Mouse (Mus musculus) right cerebral cortex, postnatal 14 days (tissue): ENCODE results near the gene Golt1a.
A peak's percentile ranks its signal among the peaks of the same experiment; 100 is the strongest.

Source experiments
- DNase-seq: peaks from one replicate; pipeline ENCODE4 v3.0.0; 2022

Gene Golt1a

GRCm38 (mm10) chr1:133350210-133350609 lies 40.6 kb downstream of the Golt1a start, which contains the start of gene Ren1:
Gene Ren1 (plus strand): TSS chr1:133350510.
- DNase-seq = no peak

GRCm38 (mm10) chr1:133351762-133352161 lies 42.2 kb downstream of the Golt1a start:
- DNase-seq = no peak

GRCm38 (mm10) chr1:133353371-133353809 lies 43.8 kb downstream of the Golt1a start:
- DNase-seq = peak; percentile 83

- no peak for DNase-seq
These were observed 45.9 kb downstream of the Golt1a start for GRCm38 (mm10) chr1:133355469-133355868.

GRCm38 (mm10) chr1:133355912-133356311 lies 46.3 kb downstream of the Golt1a start:
- DNase-seq = no peak

GRCm38 (mm10) chr1:133356330-133356729 lies 46.7 kb downstream of the Golt1a start:
- DNase-seq = no peak

- DNase-seq = no peak
These were observed 51.4 kb downstream of the Golt1a start for GRCm38 (mm10) chr1:133361006-133361405.

- no peak for DNase-seq
These were observed 52.5 kb downstream of the Golt1a start for GRCm38 (mm10) chr1:133362103-133362502.

- DNase-seq = peak; percentile 69
These were observed 53.8 kb downstream of the Golt1a start, which contains the start of gene Etnk2 for GRCm38 (mm10) chr1:133363276-133364021. Gene Etnk2 (plus strand): TSS chr1:133363572.

- DNase-seq = no peak
These were observed 54.5 kb downstream of the Golt1a start for GRCm38 (mm10) chr1:133364022-133364630.

GRCm38 (mm10) chr1:133364890-133365289 lies 55.3 kb downstream of the Golt1a start:
- DNase-seq = no peak

- DNase-seq = no peak
These were observed 57.5 kb downstream of the Golt1a start for GRCm38 (mm10) chr1:133366951-133367605.

- no peak for DNase-seq
These were observed 58.2 kb downstream of the Golt1a start for GRCm38 (mm10) chr1:133367606-133368488.

GRCm38 (mm10) chr1:133368644-133369043 lies 59.0 kb downstream of the Golt1a start:
- DNase-seq = no peak

GRCm38 (mm10) chr1:133370352-133370751 lies 60.8 kb downstream of the Golt1a start:
- DNase-seq = no peak

- DNase-seq = no peak
These were observed 61.8 kb downstream of the Golt1a start for GRCm38 (mm10) chr1:133371431-133371830.

GRCm38 (mm10) chr1:133372113-133372512 lies 62.5 kb downstream of the Golt1a start:
- DNase-seq = no peak
